Mouse (Mus musculus): Measurements from ENCODE around the gene Ctsc.
A peak's percentile ranks its signal among the peaks of the same experiment; 100 is the strongest.
"Not testable (repeated sequence)": the region's sequence is repeated elsewhere in the genome, so short reads cannot be mapped to it uniquely, and the experiment has no call there.

The Ctsc gene

DNA sequence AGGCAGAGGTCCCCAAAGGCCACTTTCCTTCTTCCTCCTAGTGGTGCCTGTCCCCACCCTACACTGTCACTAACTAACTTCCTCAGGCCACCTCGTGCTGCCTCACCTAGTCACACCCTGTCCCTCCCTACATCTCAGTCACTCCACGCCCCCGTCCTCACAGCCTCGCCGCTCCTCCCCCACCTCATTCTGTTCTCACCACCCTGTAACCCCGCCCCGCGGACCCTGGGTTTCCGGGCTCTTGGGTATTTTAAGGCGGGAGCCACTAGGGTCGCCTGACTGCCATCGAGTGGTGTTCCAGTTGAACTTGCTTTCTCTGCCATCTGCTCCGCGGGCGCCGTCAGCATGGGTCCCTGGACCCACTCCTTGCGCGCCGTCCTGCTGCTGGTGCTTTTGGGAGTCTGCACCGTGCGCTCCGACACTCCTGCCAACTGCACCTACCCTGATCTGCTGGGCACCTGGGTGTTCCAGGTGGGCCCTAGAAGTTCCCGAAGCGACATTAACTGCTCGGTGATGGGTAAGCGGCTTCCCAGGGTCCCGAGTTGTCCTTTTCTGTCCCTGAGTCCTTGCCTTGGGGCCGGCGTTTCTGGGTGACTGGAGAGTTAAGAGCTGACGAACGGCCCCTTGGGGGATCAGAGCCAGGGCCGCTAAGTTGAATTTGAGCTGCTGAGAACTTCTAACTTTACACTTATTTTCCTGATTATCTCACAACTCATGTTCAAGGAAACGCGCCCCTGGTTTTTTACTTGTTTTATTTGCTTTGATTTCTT is at the start of gene Ctsc:
Gene Ctsc, plus strand, starts transcription at position 228 of the 770 bp plus-strand sequence.
- peak; percentile 3 for DNase-seq (ENCODE audit: extremely low read depth, insufficient read length, low spot score)

DNA sequence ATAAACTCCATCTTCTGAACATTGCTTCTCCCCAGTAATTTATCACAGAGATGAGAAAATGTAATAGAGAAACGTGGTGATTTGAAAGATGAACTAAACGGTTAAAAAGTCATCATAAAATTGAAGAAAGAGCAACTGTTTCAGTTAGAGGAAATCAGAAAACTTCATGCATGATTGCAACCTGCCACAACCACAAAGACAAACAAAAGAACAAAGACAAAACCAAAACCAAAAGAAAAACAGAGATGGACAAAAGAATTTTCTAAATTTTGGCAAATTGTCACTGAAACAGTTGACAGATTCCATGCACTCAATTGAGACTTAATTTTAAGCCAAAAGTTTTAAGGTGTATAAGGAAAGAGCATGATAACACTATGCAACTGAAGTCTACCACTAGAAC is 48.8 kb upstream of the Ctsc start:
- no peak for DNase-seq (ENCODE audit: extremely low read depth, insufficient read length, low spot score)

DNA sequence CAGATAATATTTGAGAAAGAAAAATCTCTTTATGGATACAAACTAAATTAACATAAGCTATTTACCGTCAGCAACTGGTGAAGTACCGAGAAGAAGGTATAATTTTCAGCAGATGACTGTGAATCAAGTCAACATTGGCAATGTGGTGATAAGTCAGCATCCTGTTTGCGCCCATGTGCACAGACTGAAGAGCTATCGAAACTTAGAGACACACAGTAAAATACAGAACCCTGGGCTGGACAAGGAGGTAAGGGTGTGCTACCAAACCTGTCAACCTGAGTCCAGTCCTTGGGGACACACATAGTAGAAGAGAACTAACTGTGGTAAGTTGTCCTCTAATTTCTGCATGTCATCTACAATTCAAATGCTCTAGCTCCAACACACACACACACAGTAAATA is 47.8 kb upstream of the Ctsc start:
- no peak for DNase-seq (ENCODE audit: extremely low read depth, insufficient read length, low spot score)

DNA sequence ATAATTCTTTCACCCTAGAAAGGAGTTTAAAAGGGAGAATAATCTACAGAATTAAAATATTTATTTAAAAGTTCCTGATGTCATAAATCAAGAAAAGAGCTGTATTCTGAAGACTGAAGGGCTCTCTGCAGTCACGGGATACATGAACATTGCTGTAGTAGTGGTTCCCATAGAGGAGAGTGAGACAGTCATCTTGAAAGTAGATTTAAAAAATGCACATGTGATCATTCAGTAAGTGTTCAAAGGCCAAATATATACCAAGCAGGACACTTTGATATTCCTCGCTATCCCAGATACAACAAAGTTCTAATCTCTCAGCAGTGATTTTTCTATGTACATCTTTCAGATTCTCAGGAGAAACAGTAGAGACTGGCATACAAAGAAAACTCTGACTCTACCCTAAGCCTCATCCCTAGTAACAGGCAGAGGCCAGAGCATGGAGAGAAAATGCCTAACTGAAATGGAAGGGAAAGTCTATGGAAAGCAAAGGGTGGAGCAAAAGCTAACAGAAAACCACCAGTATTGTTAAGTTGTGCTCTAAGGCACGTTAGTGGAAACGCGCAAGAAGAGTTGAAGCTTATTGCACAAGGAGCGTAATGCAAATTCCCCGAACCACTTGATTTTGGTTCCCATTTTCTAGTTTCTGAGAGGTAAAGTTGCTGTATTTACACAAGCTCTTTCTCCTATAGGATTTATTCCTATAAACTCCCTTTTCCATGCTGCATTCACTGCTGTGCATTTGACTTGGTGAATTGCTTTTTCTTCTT is 46.9 kb upstream of the Ctsc start:
- no peak for DNase-seq (ENCODE audit: extremely low read depth, insufficient read length, low spot score)

DNA sequence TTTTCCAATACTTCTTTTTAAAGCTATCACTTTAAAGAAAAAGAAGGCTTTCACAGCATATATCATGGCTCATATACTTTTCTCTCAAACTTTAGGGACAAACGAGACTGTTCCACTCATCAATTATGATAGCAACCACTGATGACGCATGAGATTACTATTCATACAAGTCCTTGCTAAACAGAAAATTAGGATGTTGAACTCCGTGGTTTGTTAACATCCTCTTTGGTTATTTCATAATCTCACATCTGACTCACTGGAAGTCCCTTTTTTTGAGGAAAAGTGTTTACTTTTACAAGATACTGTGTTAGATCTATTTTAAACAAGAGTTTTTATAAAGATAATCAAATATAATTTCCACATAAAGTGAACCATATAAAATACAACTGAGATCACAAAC is 34.8 kb upstream of the Ctsc start:
- no peak for DNase-seq (ENCODE audit: extremely low read depth, insufficient read length, low spot score)

DNA sequence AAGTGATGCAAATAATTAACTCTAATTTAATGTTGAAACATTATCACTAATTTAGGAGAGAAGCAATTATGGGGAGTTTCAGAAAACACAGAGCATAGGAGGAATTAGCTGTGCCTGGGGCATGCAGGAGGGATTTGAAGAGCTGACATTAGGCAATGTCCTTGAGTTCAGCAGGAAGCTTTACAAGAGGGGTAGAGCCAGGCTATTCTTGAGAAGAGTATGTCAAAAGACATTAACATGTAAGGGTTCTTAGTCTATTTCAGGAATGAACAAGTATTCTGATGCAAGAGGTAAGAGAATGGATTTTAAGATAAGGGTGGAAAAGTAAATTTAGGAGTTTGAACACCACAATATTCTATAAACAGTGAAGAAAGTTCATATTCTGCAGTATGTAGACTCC is 33.4 kb upstream of the Ctsc start:
- DNase-seq (ENCODE audit: extremely low read depth, insufficient read length, low spot score) = no peak

DNA sequence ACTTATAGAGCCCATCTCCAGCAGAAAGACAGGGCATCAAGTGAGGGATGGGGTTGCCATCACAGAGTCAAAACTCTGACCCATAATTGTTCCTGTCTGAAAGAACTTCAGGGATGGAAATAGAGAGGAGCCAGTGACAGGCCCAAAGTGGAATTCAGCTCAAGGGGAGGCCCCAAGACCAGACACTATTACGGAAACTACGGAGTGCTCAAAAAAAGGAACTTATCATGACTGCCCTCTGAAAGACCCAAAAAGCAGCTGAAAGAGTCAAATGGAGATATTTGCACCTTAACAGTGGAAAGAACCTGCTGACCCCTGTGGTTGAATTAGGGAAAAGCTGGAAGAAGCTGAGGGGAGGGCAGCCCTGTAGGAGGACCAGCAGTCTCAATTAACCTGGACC is 27.5 kb upstream of the Ctsc start:
- not testable (repeated sequence) for DNase-seq (ENCODE audit: extremely low read depth, insufficient read length, low spot score)

DNA sequence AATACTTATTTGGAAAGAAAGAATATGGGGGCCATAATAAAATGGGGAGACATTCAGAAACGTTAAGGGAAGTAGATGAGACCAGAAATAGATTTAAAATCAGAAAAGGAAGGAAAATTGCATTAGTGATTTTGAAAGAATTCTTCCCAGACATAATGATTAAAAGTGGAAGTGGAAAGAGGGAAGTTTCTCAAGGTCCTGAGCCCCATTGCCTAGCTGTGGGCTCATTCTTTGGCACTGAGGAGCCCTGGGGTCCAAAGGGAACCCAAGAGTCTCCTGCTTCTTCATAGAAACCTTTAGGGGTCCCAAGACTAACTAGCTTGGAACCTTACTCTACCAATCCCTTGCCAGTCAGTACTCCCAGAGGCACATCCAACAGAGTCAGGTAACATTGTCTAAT is 26.4 kb upstream of the Ctsc start:
- DNase-seq (ENCODE audit: extremely low read depth, insufficient read length, low spot score) = no peak

DNA sequence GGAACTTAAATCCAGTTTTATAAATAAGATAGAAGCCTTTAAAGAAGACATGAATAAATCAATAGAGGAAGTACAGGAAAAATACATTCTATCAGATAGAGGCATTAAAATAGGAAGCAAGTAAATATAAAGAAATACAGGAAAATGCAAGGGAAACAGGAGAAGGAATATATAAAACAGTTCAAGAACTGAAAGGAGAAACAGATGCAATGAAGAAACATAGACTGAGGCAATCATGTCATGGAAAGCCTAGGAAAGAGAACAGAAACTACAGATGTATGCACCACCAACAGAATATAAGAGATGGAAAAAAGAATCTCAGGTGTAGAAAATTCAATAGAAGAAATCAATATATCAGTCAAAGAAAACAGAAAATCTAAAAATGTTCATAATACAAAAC is 25.8 kb upstream of the Ctsc start:
- DNase-seq (ENCODE audit: extremely low read depth, insufficient read length, low spot score) = no peak

DNA sequence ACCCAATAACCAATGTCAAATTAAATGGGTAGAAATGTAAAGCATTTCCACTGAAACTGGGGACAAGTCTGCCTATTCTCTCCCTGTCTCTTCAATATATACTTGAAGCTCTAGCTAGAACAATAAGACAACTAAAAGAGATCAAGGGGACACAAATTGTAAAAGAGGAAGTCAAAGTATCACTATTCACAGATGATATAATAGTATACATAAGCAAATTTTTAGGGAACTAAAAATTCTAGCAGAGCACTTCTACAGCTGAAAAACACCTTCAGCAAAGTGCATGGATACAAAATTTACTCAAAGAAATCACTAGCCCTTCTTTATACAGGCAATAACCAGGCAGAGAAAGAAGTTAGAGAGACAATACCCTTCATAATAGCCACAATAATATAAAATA is 23.0 kb upstream of the Ctsc start:
- no peak for DNase-seq (ENCODE audit: extremely low read depth, insufficient read length, low spot score)

DNA sequence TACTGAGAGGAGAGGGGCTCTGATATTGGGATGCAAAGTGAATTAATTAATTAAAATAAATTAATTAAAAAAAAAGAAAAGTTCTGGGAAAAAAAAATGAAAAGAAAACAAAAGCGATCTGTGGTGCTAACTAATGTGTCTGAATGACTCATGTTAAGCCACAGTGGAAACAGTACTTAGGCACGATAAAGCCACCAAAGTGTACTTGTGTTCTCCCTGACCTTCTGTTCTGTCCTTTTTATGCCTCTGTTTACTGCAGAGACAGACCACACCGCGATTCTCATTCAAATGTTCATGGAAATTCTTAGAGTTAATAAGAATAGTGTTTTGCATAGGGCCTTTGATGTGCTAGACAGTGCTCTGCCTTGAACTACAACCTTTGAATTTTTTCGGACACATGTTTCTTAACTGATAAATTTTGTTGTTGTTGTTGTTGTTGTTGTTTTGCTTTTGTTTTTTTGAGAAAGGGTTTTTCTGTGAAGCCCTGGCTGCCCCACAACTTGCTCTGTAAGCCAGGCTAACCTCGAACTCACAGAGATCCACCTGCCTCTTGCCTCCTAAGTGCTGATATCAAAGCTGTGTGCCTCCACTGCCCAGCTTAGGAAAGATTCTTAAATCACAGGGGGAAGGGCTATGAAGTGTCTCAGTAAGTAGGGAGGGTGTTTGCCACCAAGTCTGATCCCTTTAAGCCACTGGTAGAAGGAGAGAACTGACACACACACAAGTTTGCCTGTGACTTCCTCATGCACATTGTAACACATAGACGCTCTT is 18.5 kb upstream of the Ctsc start:
- no peak for DNase-seq (ENCODE audit: extremely low read depth, insufficient read length, low spot score)

DNA sequence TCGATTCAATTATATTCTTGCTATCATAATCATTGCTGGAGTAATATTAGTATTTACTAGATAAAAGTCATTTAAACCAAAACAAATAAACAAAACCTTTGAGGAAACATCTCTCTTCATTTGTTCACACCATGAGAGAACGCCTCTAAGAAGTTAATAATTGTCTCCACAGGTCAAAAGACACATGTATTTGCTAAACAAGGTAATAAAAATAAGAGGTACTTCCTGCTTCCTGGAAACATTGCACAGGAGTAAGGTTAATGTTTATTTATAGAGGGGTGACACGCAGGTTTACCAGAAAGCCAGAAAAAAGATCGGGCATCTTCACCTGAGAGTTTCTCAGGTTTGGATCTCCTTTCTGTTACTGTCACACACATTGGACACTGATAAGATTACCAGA is 16.1 kb upstream of the Ctsc start:
- DNase-seq (ENCODE audit: extremely low read depth, insufficient read length, low spot score) = no peak

DNA sequence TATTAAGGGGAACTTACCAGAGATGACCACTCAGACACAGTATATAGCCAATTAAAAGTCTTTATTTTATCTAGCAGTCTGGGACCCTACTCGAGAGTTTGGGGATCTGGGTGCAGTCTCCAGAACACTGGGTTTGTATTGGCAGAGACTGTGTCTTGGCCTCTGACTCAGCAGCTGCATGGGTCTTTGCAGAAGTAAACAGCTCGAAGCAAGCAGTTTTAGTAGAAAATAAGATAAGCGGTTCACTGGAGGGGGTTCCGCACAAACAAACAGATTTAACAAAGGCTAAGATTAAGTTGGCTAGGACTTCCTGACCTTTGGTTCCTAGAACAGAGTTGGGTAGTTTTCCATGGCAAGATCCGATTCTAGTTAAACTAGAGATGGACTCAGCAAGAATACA is 13.0 kb upstream of the Ctsc start:
- no peak for DNase-seq (ENCODE audit: extremely low read depth, insufficient read length, low spot score)

DNA sequence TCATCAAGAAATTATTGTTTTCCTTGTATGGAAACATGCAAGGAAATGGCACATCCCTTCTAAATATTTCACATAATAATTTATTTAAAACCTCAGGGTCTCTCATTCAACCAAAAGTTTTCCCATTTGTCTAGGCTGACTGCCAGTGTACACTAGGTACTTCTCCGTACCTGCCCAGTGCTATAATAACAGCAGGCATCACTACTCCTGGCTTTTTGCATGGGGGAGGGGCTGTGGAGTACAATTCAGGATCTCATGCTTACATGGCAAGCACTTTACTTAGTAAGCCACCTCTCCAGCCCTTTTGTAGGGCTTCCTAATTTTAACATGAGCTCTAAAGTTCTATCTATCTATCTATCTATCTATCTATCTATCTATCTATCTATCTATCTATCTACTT is 8.0 kb upstream of the Ctsc start:
- DNase-seq (ENCODE audit: extremely low read depth, insufficient read length, low spot score) = no peak

DNA sequence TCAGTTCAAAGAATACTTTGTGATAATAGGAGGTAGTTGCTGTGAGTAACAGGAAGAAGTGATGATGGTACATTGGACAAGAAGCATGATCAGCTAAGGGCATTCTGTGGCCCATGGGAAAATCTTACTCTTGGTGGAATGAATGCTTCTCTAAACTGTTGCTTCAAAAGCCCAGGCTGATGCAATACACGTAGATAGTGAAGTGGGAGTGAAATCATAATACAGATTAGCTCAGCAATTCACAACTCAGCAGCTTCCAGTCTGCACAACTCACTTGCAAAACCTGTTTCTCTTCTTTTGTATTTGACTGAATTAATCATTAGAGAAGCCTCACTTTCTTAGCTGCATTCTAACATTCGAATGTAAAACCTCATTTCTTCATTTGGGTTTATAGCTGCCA is 6.4 kb upstream of the Ctsc start:
- DNase-seq (ENCODE audit: extremely low read depth, insufficient read length, low spot score) = no peak

DNA sequence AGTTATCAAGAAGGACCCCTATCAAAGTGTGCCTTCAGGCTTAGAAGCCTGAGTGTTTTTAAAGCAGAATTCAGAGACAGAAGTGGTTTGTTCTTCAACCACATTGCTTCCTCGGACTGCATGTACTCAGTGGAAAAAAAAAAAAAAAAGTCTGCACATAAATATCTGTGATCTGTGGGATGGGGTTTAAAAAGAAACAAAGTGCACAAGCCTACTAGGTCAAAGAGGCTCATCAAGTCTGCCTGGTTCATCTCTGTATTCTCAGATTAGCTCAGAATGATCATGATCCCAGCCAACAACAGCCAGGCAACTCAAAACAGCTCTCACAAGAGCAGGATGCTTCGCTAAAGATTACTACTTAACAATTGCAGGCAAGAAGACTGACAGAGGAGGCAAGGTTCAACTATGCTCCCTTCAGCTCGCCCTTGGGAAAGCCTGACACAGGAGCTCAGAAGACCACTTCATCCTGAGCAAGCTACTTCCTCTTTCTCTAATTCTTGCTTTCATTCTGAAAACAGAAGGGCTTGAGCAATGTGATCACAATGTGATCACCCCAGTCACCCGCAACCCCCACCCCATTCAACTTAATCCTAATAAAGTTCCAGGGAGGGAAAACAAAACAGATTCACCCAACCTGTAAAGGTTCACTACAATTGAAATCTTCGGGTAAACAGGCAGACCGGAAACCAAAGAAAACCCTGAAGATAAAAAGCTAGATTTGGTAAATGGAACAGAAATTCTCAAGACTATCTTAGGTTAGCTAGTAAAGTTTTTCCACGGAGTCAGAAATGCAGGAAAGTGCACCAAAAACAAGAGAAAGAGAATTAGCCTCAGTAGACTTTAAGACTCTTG is 745 bp upstream of the Ctsc start:
- DNase-seq (ENCODE audit: extremely low read depth, insufficient read length, low spot score) = no peak

DNA sequence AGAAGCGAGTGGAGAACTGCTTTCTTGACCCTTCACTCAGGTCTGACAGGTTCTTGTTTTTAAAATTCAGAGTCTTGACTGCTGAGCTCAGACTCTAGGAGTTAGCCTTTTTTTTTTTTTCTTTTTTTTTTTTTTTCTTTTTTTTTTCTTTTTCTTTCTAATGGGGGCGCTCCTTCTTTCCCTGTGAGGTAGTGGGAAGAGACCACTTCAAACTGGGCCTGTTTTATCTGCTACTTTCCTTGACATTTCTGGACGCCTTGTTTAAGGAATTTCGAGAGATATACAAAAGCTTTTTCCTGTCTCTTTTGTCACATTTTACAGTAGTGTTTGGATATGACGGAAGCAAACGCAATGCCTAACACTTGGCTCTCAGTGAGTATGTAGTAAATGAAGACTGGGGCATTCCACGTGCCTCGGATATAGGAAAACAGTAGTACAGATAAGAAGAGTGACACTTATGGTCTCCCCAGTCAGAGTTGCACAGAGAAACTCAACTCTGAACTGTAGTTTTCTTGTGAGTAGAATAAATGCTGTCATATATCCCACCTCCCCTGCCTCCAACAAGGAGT is 827 bp downstream of the Ctsc start:
- no peak for DNase-seq (ENCODE audit: extremely low read depth, insufficient read length, low spot score)

DNA sequence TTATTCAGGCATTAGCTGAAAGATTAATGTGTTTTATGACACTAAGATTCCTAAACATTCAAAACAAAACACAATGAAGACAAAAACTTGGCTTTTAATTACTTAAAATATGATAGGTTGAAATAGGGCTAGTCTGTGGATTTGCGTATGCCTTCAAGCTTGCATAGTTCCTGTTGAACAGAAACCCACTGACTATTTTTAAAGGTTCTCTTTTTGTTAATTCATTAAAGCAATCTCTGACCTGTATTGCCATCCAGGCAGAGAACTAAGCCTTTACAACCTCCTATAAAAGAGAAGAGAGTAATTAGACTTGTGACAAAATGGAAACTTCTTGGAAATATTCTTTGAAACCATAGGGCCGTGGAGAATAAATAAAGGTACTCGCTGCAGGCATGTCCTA is 7.4 kb downstream of the Ctsc start:
- no peak for DNase-seq (ENCODE audit: extremely low read depth, insufficient read length, low spot score)

DNA sequence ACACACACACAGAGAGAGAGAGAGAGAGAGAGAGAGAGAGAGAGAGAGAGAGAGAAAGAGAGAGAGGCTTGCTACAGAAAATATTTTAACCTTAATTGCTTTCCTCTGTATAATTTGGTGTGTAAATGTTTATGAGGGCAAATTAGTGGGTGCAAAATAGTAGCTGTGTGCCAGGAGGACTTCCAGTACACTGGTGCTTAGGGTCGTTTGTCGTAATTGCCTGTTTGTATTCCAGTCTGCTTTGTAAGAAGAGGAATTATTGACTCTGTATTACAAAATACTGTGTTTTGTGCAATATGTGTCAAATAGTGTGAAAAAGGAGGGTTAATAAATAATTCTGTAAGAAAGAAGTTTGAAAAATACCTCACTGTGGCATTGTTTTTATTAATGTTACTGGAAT is 13.2 kb downstream of the Ctsc start:
- DNase-seq (ENCODE audit: extremely low read depth, insufficient read length, low spot score) = no peak

DNA sequence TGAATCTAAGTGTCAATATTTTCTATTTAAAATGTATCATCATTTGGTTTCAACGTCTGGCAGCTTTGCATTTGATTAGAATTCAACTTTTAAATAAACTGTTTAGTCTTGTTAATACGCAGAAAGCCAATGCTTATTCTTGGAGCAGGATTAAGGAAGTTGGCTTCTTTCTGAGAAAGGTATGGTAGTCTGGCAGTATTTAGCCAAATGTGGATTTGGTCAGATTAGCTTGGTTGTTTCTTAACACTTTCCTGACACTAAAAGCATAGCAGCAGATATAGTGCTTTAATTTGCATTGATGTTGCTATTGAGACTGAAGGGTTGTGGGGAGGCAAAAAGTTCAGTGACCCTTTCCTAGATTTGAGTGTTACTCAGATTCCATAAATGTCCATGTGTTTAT is 14.2 kb downstream of the Ctsc start:
- no peak for DNase-seq (ENCODE audit: extremely low read depth, insufficient read length, low spot score)
